Mouse (Mus musculus) layer of hippocampus, adult 2 months (tissue): Measurements from ENCODE around the gene Pck2. TPM values are rescaled to one million over a fixed set of nuclear protein-coding genes. Genes with fewer than 3 reads are reported as not detected.

ENCODE experiments used
- DNase-seq, 2 experiments: peaks; one replicate each; pipeline ENCODE4 v3.0.0; 2022; ENCODE audit warnings: low spot score in 2 of 2
- H3K27ac ChIP-seq: fragments of 200-600 bp; 2 replicates; pipeline ENCODE4 v1.8.1; 2022
- H3K4me3 ChIP-seq: fragments of 200-600 bp; 2 replicates; pipeline ENCODE4 v1.8.1; 2022; ENCODE audit warnings: mild to moderate bottlenecking
- CTCF ChIP-seq: fragments of 200-600 bp; conservative IDR thresholded peaks from 2 replicates; pipeline ENCODE4 v1.8.1; 2022; ENCODE audit warnings: antibody characterized with exemption, mild to moderate bottlenecking, moderate library complexity
- total RNA-seq, 2 experiments: library from RNA; stranded (reverse); gene quantifications; 2 replicates each; pipeline ENCODE4 v1.2.3; 2021

Pck2 gene
- total RNA-seq, 2 experiments from 2014 or later, result 45.0 to 47.6 TPM

DNA sequence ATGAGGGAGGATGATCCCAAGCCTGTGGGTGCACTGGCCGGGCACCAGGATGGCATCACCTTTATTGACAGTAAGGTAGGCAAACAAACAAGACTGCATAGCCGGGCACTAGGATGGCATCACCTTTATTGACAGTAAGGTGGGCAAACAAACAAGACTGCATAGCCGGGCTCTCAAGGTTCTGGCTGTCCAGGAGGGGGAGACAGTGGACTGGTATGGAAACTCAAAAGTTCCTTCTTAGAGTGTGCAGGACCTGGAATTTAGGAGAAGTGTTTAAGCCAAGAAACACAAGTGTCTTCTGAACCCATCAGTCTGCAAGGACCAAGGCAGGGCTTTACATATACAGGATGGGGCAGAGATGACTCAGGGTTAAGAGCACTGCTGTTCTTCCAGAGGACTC, 25.7 kb downstream of the Pck2 start:
- no peak for DNase-seq
- Histone ChIP-seq H3K4me3 (no peak overlapping the region), H3K27ac (no peak overlapping the region)
- TF ChIP-seq CTCF, result peak; percentile 32

DNA sequence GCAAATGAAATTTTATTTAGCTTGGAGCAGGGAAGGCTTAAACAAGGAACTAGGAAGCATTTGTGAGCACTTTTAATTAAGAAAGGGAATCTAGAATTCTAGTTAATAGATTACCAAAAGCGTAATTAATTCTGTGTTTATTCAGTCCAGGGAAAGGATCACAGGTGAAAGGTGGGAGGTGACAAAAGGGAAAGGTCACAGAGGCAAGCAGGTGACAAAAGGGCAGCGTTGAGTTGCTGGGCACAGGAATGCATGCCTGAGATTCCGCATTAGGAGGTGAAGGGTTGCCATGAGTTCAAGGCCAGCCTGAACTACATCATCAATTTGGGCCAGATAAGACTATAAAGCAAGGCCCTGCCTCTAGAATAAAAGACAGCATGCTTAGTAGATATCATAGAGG, 27.4 kb downstream of the Pck2 start:
- no peak for DNase-seq
- H3K4me3 ChIP-seq, result no peak overlapping the region
- no peak overlapping the region for H3K27ac ChIP-seq
- no peak for TF ChIP-seq CTCF

DNA sequence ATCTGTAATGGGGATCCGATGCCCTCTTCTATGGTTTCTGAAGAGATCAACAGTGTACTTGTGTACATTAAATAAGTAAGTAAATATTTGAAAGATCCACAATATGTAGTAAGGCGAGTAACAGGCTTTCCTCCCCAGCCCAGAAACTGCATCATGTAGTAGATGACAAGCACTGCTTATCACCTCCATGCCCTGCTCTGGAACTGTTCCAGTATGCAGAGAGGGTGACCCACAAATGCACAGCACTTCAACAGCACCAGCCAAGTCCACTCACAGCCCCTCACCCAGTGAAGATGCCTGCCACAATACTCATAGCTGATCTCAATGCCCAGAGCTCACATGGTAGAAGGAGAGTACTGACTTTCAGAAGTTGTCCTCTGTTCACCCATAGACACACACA, 30.5 kb downstream of the Pck2 start:
- H3K4me3 ChIP-seq, result no peak overlapping the region

DNA sequence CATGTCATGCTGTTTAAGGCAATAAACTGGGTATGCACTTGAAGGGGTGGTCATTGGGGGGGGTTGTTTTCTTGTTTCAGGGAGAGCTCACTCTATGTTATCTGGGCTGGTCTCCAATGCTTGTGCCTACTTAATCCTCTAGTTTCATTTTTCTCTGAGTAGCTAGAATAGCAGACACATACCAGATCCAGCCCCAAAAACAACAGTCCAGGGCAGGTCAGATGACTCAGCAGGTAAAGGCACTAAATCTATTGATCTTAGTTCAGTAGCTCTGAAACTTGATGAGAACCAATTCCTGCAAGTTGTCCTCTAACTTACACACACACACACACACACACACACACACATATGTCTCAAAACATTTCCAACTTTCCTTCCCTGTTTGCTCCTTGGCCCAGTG, 31.7 kb downstream of the Pck2 start:
- no peak overlapping the region for H3K27ac ChIP-seq
- DNase-seq, result no peak
- no peak overlapping the region for H3K4me3 ChIP-seq
- no peak for TF ChIP-seq CTCF

More for the DNA sequence above, 30.5 kb downstream of the Pck2 start:
- no peak overlapping the region for H3K27ac ChIP-seq
- DNase-seq, result no peak
- no peak for TF ChIP-seq CTCF

DNA sequence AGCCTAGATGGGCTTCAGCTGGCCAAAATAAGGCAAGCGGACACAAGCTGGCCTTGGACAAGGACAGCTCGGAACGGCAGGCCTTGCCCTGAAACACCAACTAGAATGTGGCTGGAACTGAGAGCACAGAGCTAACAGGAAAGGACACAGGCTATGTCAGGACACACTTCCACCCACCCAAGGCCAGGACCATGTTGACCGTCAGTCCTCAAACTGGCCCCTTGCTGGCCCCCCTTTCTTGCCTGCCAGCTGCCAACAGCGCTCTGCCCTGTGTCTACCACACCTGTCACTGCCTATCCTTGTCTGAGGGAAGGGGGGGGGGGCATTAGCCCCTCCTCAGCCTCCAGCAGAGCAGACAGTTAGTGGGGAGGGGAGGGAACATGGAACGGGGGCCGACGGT, 35.2 kb downstream of the Pck2 start, which contains the start of gene Fitm1:
Gene Fitm1, plus strand, starts transcription at position 316 of the 400 bp plus-strand sequence.
- H3K4me3 ChIP-seq, result no peak within 1 kb of the TSS
- no peak for TF ChIP-seq CTCF
- no peak within 1 kb of the TSS for H3K27ac ChIP-seq
- no peak for DNase-seq

DNA sequence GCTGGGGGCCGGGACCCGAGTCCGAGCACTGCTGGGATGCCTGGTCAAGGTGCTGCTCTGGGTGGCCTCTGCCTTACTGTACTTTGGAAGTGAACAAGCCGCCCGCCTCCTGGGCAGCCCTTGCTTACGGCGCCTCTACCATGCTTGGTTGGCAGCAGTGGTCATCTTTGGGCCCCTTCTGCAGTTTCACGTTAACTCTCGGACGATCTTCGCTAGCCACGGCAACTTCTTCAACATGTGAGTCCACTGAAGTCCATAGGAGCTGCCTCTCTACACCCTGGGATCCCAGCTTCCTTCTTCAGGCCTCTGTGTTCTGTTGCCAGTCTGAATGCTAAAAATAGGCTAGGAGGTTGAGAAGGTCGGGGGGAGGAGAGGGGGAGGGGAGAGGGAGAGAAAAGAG, 35.6 kb downstream of the Pck2 start:
- TF ChIP-seq CTCF, result no peak
- Histone ChIP-seq H3K27ac (no peak overlapping the region), H3K4me3 (no peak overlapping the region)
- DNase-seq, result no peak

DNA sequence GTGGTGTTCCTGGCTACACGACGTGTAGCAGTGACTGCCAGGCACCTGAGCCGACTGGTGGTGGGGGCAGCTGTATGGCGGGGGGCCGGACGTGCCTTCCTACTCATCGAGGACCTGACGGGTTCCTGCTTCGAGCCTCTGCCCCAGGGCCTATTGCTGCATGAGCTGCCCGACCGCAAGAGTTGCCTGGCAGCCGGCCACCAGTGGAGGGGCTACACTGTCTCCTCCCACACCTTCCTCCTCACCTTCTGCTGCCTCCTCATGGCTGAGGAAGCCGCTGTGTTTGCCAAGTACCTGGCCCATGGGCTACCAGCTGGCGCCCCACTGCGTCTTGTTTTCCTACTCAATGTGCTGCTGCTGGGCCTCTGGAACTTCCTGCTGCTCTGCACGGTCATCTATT, 36.3 kb downstream of the Pck2 start:
- H3K4me3 ChIP-seq, result no peak overlapping the region
- no peak for TF ChIP-seq CTCF
- H3K27ac ChIP-seq, result no peak overlapping the region
- DNase-seq, result no peak

DNA sequence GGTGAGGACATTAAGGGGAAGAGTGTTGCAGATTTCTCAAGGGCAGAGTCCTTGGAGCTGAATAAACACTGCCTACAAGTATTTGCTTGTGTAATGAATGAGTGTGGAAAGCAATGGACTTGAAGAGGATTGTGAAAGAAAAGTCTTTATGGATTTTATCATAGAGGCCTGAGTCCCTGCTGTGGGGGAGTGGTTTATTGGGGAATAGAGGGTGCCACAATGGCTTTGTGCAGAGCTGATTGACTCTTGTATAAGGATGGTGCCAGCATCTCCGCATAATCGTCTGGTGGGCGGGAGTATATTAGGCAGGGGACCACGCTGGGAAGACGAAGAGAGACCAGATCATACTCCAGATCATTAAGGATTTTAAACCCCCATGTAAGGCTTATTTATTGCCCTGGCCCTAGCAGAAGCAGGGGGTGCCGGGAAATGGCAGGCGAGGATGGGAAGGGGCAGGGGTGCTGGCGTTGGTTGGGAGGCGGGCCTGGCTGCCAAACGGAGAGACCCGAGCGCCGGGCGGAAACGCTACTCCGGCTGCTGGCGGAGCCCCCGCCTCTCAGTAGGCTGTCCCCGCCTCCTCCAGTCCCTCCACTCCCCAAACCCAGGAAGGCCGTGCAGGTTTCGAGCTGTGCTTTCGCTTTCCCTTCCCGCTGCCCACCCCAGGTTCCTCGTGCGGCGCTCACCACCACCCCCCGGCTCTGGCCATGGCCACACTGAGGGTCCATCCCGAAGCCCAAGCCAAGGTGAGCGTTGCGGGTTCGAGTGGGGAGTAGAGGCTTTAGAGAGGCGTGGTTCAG, 38.0 kb downstream of the Pck2 start, which contains the start of gene Psme1:
Gene Psme1, plus strand, starts transcription at position 253 of the 797 bp plus-strand sequence.
- H3K4me3 ChIP-seq, result peak within 1 kb of the TSS; percentile 66
- TF ChIP-seq CTCF, result no peak
- DNase-seq, result peak; percentile 63 to 66
- H3K27ac ChIP-seq, result peak within 1 kb of the TSS; percentile 87

DNA sequence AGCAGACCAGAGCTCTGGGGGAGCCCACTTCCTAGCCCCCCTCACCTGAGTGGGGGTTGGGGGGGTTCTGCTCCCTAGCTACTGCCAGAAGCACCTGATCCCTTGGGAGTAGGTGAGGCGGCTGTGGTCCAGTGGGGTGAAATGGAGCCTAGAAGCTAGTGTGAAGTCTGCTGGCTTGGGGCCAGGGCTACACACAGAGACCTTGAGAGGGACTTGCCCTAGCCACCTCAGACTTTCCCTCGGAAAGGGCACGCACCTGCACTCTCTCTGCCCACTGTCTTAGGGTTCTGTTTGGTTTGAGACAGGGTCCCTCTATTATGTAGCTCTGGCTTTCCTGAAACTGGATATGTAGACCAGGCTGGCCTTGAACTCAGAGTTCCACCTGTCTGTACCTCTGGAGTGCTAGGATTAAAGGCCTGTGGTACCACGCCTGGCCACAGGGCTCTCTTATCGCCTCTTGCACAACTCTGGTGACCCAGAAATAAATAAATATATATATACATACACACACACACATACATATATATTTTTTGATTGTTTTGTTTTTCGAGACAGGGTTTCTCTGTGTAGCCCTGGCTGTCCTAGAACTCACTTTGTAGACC, 38.7 kb downstream of the Pck2 start:
- peak; percentile 17; the same call in 1 of the 2 replicates for TF ChIP-seq CTCF
- no peak for DNase-seq
- peak overlapping the region; percentile 87 for H3K27ac ChIP-seq
- peak overlapping the region; percentile 66 for H3K4me3 ChIP-seq

DNA sequence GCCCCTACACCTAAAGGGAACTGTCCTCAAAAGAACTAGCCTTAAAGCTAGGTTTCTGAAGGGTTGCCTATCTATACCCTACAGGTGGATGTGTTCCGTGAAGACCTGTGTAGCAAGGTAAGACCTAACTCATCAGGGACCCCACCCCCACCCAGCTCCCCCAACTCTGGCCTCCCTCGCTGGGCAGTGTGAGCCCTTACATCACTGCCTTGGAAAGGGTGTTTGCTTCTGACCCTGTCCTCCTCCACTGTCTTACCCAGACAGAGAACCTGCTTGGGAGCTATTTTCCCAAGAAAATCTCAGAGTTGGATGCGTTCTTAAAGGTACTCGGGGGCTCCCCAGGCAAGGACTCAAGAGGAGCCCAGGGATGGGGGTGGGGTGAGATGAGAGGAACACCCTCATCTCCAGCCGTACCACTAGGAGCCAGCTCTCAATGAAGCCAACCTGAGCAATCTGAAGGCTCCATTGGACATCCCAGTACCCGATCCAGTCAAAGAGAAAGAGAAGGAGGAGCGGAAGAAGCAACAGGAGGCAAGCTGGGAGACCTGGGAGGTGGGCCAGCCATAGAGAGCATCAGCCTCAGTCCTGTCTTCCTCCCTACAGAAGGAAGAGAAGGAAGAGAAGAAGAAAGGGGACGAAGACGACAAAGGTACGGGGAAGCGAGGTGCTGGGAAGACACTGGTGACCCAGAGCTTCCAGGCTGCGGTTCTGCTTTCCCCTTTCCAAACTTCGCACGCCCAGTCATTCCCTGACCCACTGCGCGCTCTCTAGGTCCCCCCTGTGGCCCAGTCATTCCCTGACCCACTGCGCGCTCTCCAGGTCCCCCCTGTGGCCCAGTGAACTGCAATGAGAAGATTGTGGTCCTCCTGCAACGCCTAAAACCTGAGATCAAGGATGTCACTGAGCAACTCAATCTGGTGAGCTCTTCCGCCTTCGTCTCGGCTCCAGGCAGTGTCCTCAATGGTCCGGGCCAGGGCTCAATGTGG, 39.7 kb downstream of the Pck2 start:
- Histone ChIP-seq H3K4me3 (no peak overlapping the region), H3K27ac (no peak overlapping the region)
- TF ChIP-seq CTCF, result no peak
- DNase-seq, result no peak

DNA sequence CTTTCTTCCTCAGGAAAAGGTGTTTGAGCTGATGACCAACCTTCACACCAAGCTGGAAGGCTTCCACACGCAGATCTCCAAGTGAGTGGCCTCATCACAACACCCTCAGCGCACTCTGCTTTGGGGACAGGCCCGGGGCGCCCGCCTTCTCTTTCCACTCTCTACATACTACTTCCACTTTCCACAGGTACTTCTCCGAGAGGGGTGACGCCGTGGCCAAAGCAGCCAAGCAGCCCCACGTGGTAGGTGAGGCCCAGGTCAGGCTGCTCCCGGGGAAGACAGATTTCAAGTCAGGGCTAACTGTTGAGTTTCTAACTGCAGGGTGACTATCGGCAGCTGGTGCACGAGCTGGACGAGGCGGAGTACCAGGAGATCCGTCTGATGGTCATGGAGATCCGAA, 40.7 kb downstream of the Pck2 start:
- no peak for DNase-seq
- TF ChIP-seq CTCF, result no peak
- Histone ChIP-seq H3K4me3 (no peak overlapping the region), H3K27ac (no peak overlapping the region)

DNA sequence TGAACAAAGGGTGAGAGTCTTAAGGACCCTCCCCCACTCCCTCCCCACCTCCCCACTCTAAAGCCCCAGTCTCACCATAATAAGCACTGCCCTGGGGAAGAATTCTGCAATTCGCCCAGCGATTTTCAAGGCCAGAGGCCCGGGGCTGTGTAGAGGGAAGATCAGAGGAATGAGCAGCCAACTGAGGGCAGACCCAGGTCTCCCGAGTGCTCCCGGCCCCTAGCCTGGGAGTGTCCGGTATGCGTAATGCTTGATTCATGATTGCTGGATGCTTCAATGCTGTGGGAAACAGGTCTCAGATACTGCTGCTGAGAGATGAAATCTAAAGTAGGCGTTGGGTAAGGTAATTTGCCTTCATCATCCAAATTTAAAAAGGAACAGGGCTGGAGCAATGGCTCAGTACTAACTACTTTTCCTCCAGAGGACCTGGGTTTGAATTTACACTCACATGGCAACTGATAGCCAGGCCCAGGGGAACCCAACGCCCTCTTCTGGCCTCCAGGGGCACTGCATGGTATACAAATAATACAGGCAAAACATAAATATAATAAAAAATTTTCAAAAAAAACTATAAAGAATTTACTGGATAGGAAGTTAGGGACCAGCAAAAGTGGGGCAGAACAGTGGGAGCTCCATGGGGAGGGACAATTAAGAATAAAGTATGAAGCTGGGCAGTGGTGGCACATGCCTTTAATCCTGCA, 42.1 kb downstream of the Pck2 start:
- DNase-seq, result no peak
- H3K27ac ChIP-seq, result no peak overlapping the region
- TF ChIP-seq CTCF, result peak; percentile 76
- H3K4me3 ChIP-seq, result no peak overlapping the region
